Mouse (Mus musculus) liver, embryonic 14.5 days (tissue): ENCODE measurements around the gene Ubxn10. TPM values are rescaled to one million over a fixed set of nuclear protein-coding genes. Genes with fewer than 3 reads are reported as not detected.
A peak's percentile ranks its signal among the peaks of the same experiment; 100 is the strongest.

Experiments used
- ATAC-seq: fragments of 200-750 bp; cut with Nextera tagmentation; 2 replicates; pipeline ENCODE4 v1.8.0; 2017; ENCODE audit warnings: moderate number of reproducible peaks, mild to moderate bottlenecking, moderate library complexity; ENCODE audit not compliant: insufficient read depth
- DNase-seq, 3 experiments: peaks; one replicate each; pipeline ENCODE4 v3.0.0-alpha.2; 2012 to 2013; ENCODE audit warnings: low read depth in 3 of 3, low spot score in 3 of 3
- H3K27ac ChIP-seq: fragments of 300-500 bp; sonication (generic); 2 replicates; pipeline ENCODE4 v1.5.1; 2014; ENCODE audit warnings: moderate library complexity, mild to moderate bottlenecking, control low read depth, inconsistent platforms
- H3K27me3 ChIP-seq: fragments of 300-500 bp; sonication (generic); 2 replicates; pipeline ENCODE4 v1.6.1; 2014; ENCODE audit warnings: mild to moderate bottlenecking, low read length, moderate library complexity; ENCODE audit not compliant: control insufficient read depth, insufficient read depth
- H3K36me3 ChIP-seq: fragments of 300-500 bp; sonication (generic); replicated peaks from 2 replicates; pipeline ENCODE4 v1.6.1; 2014; ENCODE audit warnings: low read depth; ENCODE audit not compliant: control insufficient read depth, insufficient read depth
- H3K4me1 ChIP-seq, 2 experiments: fragments of 200-500 bp in 1 of 2; fragments of 300-500 bp in 1 of 2; sonication (generic) in 1 of 2; replicated peaks; 2 replicates each; pipeline ENCODE4 v1.6.1; 2012 to 2014; ENCODE audit warnings: antibody characterized with exemption in 1 of 2, inconsistent platforms in 1 of 2, low read length in 1 of 2; ENCODE audit not compliant: control insufficient read depth in 2 of 2, insufficient read depth in 2 of 2
- H3K4me2 ChIP-seq: fragments of 300-500 bp; sonication (generic); 2 replicates; pipeline ENCODE4 v1.6.1; 2014; ENCODE audit warnings: low read depth, mild to moderate bottlenecking, control low read depth, moderate library complexity
- H3K4me3 ChIP-seq, 2 experiments: fragments of 200-500 bp in 1 of 2; fragments of 300-500 bp in 1 of 2; sonication (generic) in 1 of 2; 2 replicates each; pipeline ENCODE4 v1.5.1; 2012 to 2014; ENCODE audit warnings: low read depth in 2 of 2, low read length in 2 of 2, mild to moderate bottlenecking in 2 of 2, control low read depth in 1 of 2, inconsistent platforms in 1 of 2, moderate library complexity in 1 of 2; ENCODE audit not compliant: insufficient read depth in 1 of 2
- H3K9ac ChIP-seq: fragments of 300-500 bp; sonication (generic); replicated peaks from 2 replicates; pipeline ENCODE4 v1.6.1; 2014; ENCODE audit warnings: mild to moderate bottlenecking, control low read depth, moderate library complexity
- H3K9me3 ChIP-seq: fragments of 300-500 bp; sonication (generic); 2 replicates; pipeline ENCODE4 v1.6.1; 2016; ENCODE audit warnings: low read length, mixed read lengths; ENCODE audit not compliant: control insufficient read depth
- CTCF ChIP-seq: IDR thresholded peaks from 2 replicates; pipeline ENCODE4 v1.5.1; 2016; ENCODE audit warnings: antibody characterized with exemption, low read depth, control low read depth
- EP300 ChIP-seq: IDR thresholded peaks from 2 replicates; pipeline ENCODE4 v1.6.1; 2016; ENCODE audit warnings: antibody characterized with exemption, low read depth
- WGBS: fragments of 180-500 bp; shearing (Covaris S2); extraction: QIAGEN DNeasy Blood & Tissue Kit; methylation state at CpG from one replicate; pipeline ENCODE4 v1.1.7; 2014; ENCODE audit not compliant: insufficient replicate concordance; 5-methylcytosine and 5-hydroxymethylcytosine counted together
- polyA plus RNA-seq, 2 experiments: library from polyadenylated mRNA; depleted of rRNA in 1 of 2; stranded (reverse) in 1 of 2; unstranded in 1 of 2; fragments of >200 nt; fragmentation: Nextera tagmentation in 1 of 2; extraction: Ambion mirVana in 1 of 2; gene quantifications; 2 replicates each; pipeline versions ENCODE4 v1.2.1 to v1.2.3; 2012 to 2014

Ubxn10 gene
- 0.04 and 0.06 TPM in 2 replicates for polyA plus RNA-seq (2012; rRNA removed)
- 0.09 and 0.11 TPM in 2 replicates for polyA plus RNA-seq (2014; fragmentation: Nextera tagmentation; extraction: Ambion mirVana)

- Histone ChIP-seq H3K4me1 (no peaks in the 10 kb centered on the region), H3K27ac (no peak within 1 kb of the TSS), H3K4me3 (no peak within 1 kb of the TSS), H3K9me3 (no peaks in the 10 kb centered on the region), H3K4me2 (no peak within 1 kb of the TSS), H3K9ac (no peak within 1 kb of the TSS), H3K27me3 (no peaks in the 10 kb centered on the region), H3K36me3 (no peaks in the 10 kb centered on the region)
- ATAC-seq (no peak), DNase-seq (no peak)
- TF ChIP-seq CTCF (no peak), EP300 (no peak)
- 48% methylated on average over 7 of the region's 7 CpGs for WGBS
Observed at GRCm38 (mm10) chr4:138737031-138737430, at the start of gene Ubxn10. Ubxn10 (minus strand) TSS chr4:138737167.

GRCm38 (mm10) chr4:138786141-138786540 is 49.2 kb upstream of the Ubxn10 start:
- Histone ChIP-seq H3K4me1 (no peaks in the 10 kb centered on the region), H3K4me2 (no peak overlapping the region), H3K9ac (no peak overlapping the region), H3K36me3 (no peaks in the 10 kb centered on the region), H3K27ac (no peak overlapping the region), H3K9me3 (no peaks in the 10 kb centered on the region), H3K4me3 (no peak overlapping the region), H3K27me3 (no peaks in the 10 kb centered on the region)
- WGBS: 37% methylated on average over 4 of the region's 4 CpGs
- TF ChIP-seq EP300: no peak
- ATAC-seq (no peak), DNase-seq (no peak)

DNA sequence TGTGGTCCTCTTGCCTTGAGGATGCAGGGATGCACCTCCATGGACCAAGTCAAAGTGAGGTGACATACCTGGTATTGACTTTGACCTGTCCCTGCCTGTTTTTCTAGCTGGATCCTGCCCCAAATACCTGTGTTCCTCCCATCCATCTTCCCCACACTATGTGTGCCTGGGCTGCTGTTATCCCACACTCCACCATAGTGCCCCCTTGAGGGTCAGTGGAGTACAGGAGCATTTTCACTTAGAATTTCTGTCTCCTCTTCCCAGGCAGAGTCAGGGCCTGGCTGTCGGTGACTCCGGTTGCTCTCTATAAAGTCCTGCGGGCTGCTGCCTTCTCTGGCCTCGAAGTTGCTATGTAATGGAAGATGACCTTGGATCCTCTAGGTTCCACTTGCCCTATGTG is 48.8 kb upstream of the Ubxn10 start:
- ATAC-seq (no peak), DNase-seq (no peak)
- Histone ChIP-seq H3K4me3 (no peak overlapping the region), H3K4me1 (no peaks in the 10 kb centered on the region), H3K9me3 (no peaks in the 10 kb centered on the region), H3K36me3 (no peaks in the 10 kb centered on the region), H3K4me2 (no peak overlapping the region), H3K27me3 (no peaks in the 10 kb centered on the region), H3K9ac (no peak overlapping the region), H3K27ac (no peak overlapping the region)
- WGBS: 61% methylated on average over 4 of the region's 4 CpGs
- TF ChIP-seq EP300 (no peak), CTCF (0 out of 2 replicates have a peak, but pooled peaks have one; percentile 5)

- Histone ChIP-seq H3K4me1 (no peaks in the 10 kb centered on the region), H3K9me3 (no peaks in the 10 kb centered on the region), H3K9ac (no peak overlapping the region), H3K36me3 (no peaks in the 10 kb centered on the region), H3K27ac (no peak overlapping the region), H3K4me3 (no peak overlapping the region), H3K4me2 (no peak overlapping the region), H3K27me3 (no peaks in the 10 kb centered on the region)
- WGBS: 58% methylated on average over 6 of the region's 6 CpGs
- ATAC-seq: no peak
- no peak for DNase-seq
- TF ChIP-seq EP300: no peak
- TF ChIP-seq CTCF: no peak
Observed at GRCm38 (mm10) chr4:138782098-138782497, 45.1 kb upstream of the Ubxn10 start.

GRCm38 (mm10) chr4:138780300-138780699 is 43.3 kb upstream of the Ubxn10 start:
- 82% methylated on average over 5 of the region's 5 CpGs for WGBS
- no peak for DNase-seq
- no peak for TF ChIP-seq CTCF
- no peak for TF ChIP-seq EP300

More at GRCm38 (mm10) chr4:138780300-138780699, 43.3 kb upstream of the Ubxn10 start:
- Histone ChIP-seq H3K4me1 (no peaks in the 10 kb centered on the region), H3K9ac (no peak overlapping the region), H3K27ac (no peak overlapping the region), H3K36me3 (no peaks in the 10 kb centered on the region), H3K27me3 (no peaks in the 10 kb centered on the region), H3K4me3 (no peak overlapping the region), H3K9me3 (no peaks in the 10 kb centered on the region), H3K4me2 (no peak overlapping the region)
- no peak for ATAC-seq
